Mouse (Mus musculus) E14TG2a.4 (cell line): ENCODE results near the gene Olfr1018.

Experiments
- CTCF ChIP-seq: conservative IDR thresholded peaks from 2 replicates; pipeline ENCODE4 v1.5.1; 2014; ENCODE audit warnings: low read length
- NANOG ChIP-seq: IDR thresholded peaks from 2 replicates; pipeline ENCODE4 v1.6.1; 2014; ENCODE audit warnings: borderline replicate concordance, low read length, mixed read lengths
- POU5F1 ChIP-seq: IDR thresholded peaks from 2 replicates; pipeline ENCODE4 v1.6.1; 2014; ENCODE audit warnings: low read length, borderline replicate concordance

DNA sequence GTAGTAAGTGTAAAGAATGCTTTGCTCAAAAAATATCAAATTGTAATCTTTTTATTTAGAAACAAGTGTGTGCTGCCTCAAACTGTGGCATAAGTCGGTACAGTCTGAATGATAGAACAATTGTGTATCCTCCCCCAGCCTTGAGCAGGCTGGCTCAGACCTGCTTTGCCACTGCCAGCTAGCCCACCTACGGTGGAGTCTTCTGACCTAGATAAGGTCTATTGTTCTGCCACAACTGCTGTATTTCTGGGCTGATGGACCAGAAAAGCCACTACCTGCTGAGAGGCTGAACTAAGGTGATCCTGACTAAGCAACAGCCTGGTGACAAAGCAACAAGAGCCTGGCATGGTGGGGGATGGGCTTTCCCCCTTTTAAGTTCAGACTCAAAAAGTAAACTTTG lies 25.9 kb upstream of the Olfr1018 start:
- TF ChIP-seq CTCF (no peak), NANOG (no peak), POU5F1 (no peak)
